ENCODE assay signal across 9 mouse cellular contexts in genomic region chr11:51470383-51471144, GRCm38 (mm10).
DNase-seq lines count a peak whose midpoint lies in the region; ATAC-seq and TF ChIP-seq lines count a peak whose summit lies in the region.
"Had no signal": no experiment of that assay in that cellular context is flagged by ENCODE, and none has a peak within 500 bp of the region (broad histone marks: within the 10 kb centered on the region; RNA-seq: fewer than 3 reads in every experiment).

No protein-coding gene starts in this region.

- H3K4me3 ChIP-seq in kidney, adult 2 months (ENCODE audit: insufficient read depth, low read depth, low read length): no peak overlapping the region
- H3K4me3 ChIP-seq in embryonic facial prominence, embryonic 15.5 days (replicated peaks): no peak overlapping the region
- H3K4me3 ChIP-seq in limb, embryonic 10.5 days: peak overlapping the region; percentile 29
- H3K4me3 ChIP-seq in stomach, embryonic 14.5 days (ENCODE audit: low read depth, low read length): no peak overlapping the region
- H3K4me3 ChIP-seq: myocyte had no signal

- peak; percentile 18 for DNase-seq in kidney, postnatal 14 days
- no peak for DNase-seq in kidney, adult 2 months
- DNase-seq in limb, embryonic 10.5 days (ENCODE audit: low spot score): peak; percentile 43
- no peak for DNase-seq in cerebellum, adult 11 months
- no peak for DNase-seq in cerebellum, postnatal 4 days (ENCODE audit: low spot score in 2 of 2)
- DNase-seq: gastrocnemius, postnatal 14 days had no signal

- H3K27me3 ChIP-seq in kidney, adult 2 months (replicated peaks; ENCODE audit: control insufficient read depth, insufficient read depth, low read length): no peaks in the 10 kb centered on the region
- no peaks in the 10 kb centered on the region for H3K27me3 ChIP-seq in embryonic facial prominence, embryonic 15.5 days
- H3K27me3 ChIP-seq in limb, embryonic 10.5 days (ENCODE audit: low read depth, poor library complexity, severe bottlenecking): no peaks in the 10 kb centered on the region
- no peaks in the 10 kb centered on the region for H3K27me3 ChIP-seq in stomach, embryonic 14.5 days (ENCODE audit: control insufficient read depth, insufficient read depth, low read length)

- no peak for TF ChIP-seq POLR2A in kidney, adult 2 months (IDR thresholded peaks at IDR 0.05; ENCODE audit: low read depth, low read length)

- peak overlapping the region; percentile 11; the same call in 1 of the 2 replicates for H3K4me2 ChIP-seq in embryonic facial prominence, embryonic 15.5 days (replicated peaks)
- H3K4me2 ChIP-seq in stomach, embryonic 14.5 days (replicated peaks; ENCODE audit: low read depth, low read length): no peak overlapping the region

- no peaks in the 10 kb centered on the region for H3K4me1 ChIP-seq in kidney, adult 2 months (ENCODE audit: control insufficient read depth, insufficient read depth, low read length)
- H3K4me1 ChIP-seq in embryonic facial prominence, embryonic 15.5 days: peaks cover 37% of the 10 kb centered on the region
- peaks cover 80% of the 10 kb centered on the region for H3K4me1 ChIP-seq in limb, embryonic 10.5 days
- peaks cover 23% of the 10 kb centered on the region for H3K4me1 ChIP-seq in stomach, embryonic 14.5 days (ENCODE audit: control insufficient read depth, insufficient read depth, low read length)

- H3K9ac ChIP-seq in embryonic facial prominence, embryonic 15.5 days: no peak overlapping the region
- H3K9ac ChIP-seq in stomach, embryonic 14.5 days (replicated peaks; ENCODE audit: low read depth, low read length): no peak overlapping the region

- ATAC-seq in embryonic facial prominence, embryonic 15.5 days (ENCODE audit: insufficient number of reproducible peaks, low FRiP score, low TSS enrichment, low read depth): 0 out of 2 replicates have a peak, but pooled peaks have one; percentile 25
- ATAC-seq in stomach, embryonic 14.5 days (ENCODE audit: insufficient number of reproducible peaks, insufficient read depth, low FRiP score, low read depth): no peak

- TF ChIP-seq CTCF in kidney, adult 2 months (conservative IDR thresholded peaks at IDR 0.05; ENCODE audit: insufficient read depth, insufficient read length, low read depth, low read length): no peak

- 23% methylated on average over 17 of the region's 17 CpGs for WGBS in kidney, adult 2 months
- 25% methylated on average over 17 of the region's 17 CpGs for WGBS in embryonic facial prominence, embryonic 15.5 days
- 12% methylated on average over 17 of the region's 17 CpGs for WGBS in limb, embryonic 10.5 days
- WGBS in stomach, embryonic 14.5 days: 38% methylated on average over 17 of the region's 17 CpGs

- no peak overlapping the region for H3K27ac ChIP-seq in kidney, adult 2 months (ENCODE audit: insufficient read depth, low read depth, low read length)
- H3K27ac ChIP-seq in embryonic facial prominence, embryonic 15.5 days (replicated peaks): no peak overlapping the region
- H3K27ac ChIP-seq in limb, embryonic 10.5 days: peak overlapping the region; percentile 86
- H3K27ac ChIP-seq in stomach, embryonic 14.5 days (ENCODE audit: low read length): peak overlapping the region; percentile 28; the same call in 1 of the 2 replicates

- no peaks in the 10 kb centered on the region for H3K9me3 ChIP-seq in embryonic facial prominence, embryonic 15.5 days (replicated peaks)
- no peaks in the 10 kb centered on the region for H3K9me3 ChIP-seq in limb, embryonic 10.5 days (replicated peaks)
- H3K9me3 ChIP-seq in stomach, embryonic 14.5 days (ENCODE audit: control insufficient read depth, low read depth, low read length): no peaks in the 10 kb centered on the region

- H3K36me3 ChIP-seq in kidney, adult 2 months (ENCODE audit: control insufficient read depth, insufficient read depth, low read length): no peaks in the 10 kb centered on the region
- no peaks in the 10 kb centered on the region for H3K36me3 ChIP-seq in embryonic facial prominence, embryonic 15.5 days
- H3K36me3 ChIP-seq in limb, embryonic 10.5 days: no peaks in the 10 kb centered on the region
- H3K36me3 ChIP-seq in stomach, embryonic 14.5 days (ENCODE audit: control insufficient read depth, insufficient read depth, low read length): no peaks in the 10 kb centered on the region

Comparison
In these comparisons a context has a peak if more than half of its experiments do, and no peak if none do; other contexts are left out.
1. DNase-seq: peak in kidney, postnatal 14 days (single experiment) and limb, embryonic 10.5 days (single experiment); none in kidney, adult 2 months (single experiment), cerebellum, adult 11 months (single experiment) and cerebellum, postnatal 4 days (0 of 2).
2. H3K27ac ChIP-seq: peak in limb, embryonic 10.5 days (single experiment) and stomach, embryonic 14.5 days (single experiment); none in kidney, adult 2 months (single experiment) and embryonic facial prominence, embryonic 15.5 days (single experiment).